Mouse (Mus musculus): Measurements from ENCODE around the gene Hspa12b. TPM values are rescaled to one million over a fixed set of nuclear protein-coding genes. Genes with fewer than 3 reads are reported as not detected.
A peak's percentile ranks its signal among the peaks of the same experiment; 100 is the strongest.

Gene Hspa12b
- total RNA-seq, 2 experiments from 2014 or later = 18.3 to 25.0 TPM

GRCm38 (mm10) chr2:131148353-131149253, 21.5 kb downstream of the Hspa12b start:
- no peak for DNase-seq

- no peak for DNase-seq
These were observed 22.1 kb downstream of the Hspa12b start for GRCm38 (mm10) chr2:131149254-131149578.

- DNase-seq = no peak
These were observed 25.2 kb downstream of the Hspa12b start for GRCm38 (mm10) chr2:131152166-131152730.

GRCm38 (mm10) chr2:131154036-131154435, 27.0 kb downstream of the Hspa12b start:
- DNase-seq = no peak

- DNase-seq = no peak
These were observed 29.9 kb downstream of the Hspa12b start for GRCm38 (mm10) chr2:131156987-131157386.

GRCm38 (mm10) chr2:131159491-131159910, 32.4 kb downstream of the Hspa12b start:
- DNase-seq = no peak

GRCm38 (mm10) chr2:131159938-131160581, 33.0 kb downstream of the Hspa12b start, which contains the start of gene 1700037H04Rik:
Gene 1700037H04Rik, minus strand, starts transcription at chr2:131160081.
- peak; percentile 94 for DNase-seq

- no peak for DNase-seq
These were observed 33.6 kb downstream of the Hspa12b start for GRCm38 (mm10) chr2:131160671-131161111.

GRCm38 (mm10) chr2:131163924-131164323, 36.8 kb downstream of the Hspa12b start:
- DNase-seq = no peak

- DNase-seq = no peak
These were observed 39.1 kb downstream of the Hspa12b start for GRCm38 (mm10) chr2:131166172-131166571.

GRCm38 (mm10) chr2:131167984-131168383, 40.9 kb downstream of the Hspa12b start:
- DNase-seq = no peak

GRCm38 (mm10) chr2:131168914-131169313, 41.8 kb downstream of the Hspa12b start:
- no peak for DNase-seq

- no peak for DNase-seq
These were observed 43.9 kb downstream of the Hspa12b start for GRCm38 (mm10) chr2:131170936-131171335.

- peak; percentile 66 for DNase-seq
These were observed 44.5 kb downstream of the Hspa12b start for GRCm38 (mm10) chr2:131171401-131172104.

GRCm38 (mm10) chr2:131172322-131172721, 45.2 kb downstream of the Hspa12b start:
- no peak for DNase-seq

- no peak for DNase-seq
These were observed 47.6 kb downstream of the Hspa12b start for GRCm38 (mm10) chr2:131174700-131175099.

GRCm38 (mm10) chr2:131175286-131175944, 48.3 kb downstream of the Hspa12b start:
- DNase-seq = no peak

- no peak for DNase-seq
These were observed 48.8 kb downstream of the Hspa12b start for GRCm38 (mm10) chr2:131175945-131176309.

- DNase-seq = no peak
These were observed 49.4 kb downstream of the Hspa12b start for GRCm38 (mm10) chr2:131176491-131176890.

- DNase-seq = no peak
These were observed 50.9 kb downstream of the Hspa12b start for GRCm38 (mm10) chr2:131177932-131178331.

- peak; percentile 22 for DNase-seq
These were observed 51.8 kb downstream of the Hspa12b start for GRCm38 (mm10) chr2:131178828-131179245.

Measured in gastrocnemius, postnatal 10 days (tissue).